Mouse (Mus musculus) gastrocnemius, postnatal 36 days (tissue): ENCODE measurements at regions not wholly inside any gene's neighbourhood (a gene's known extent, or its start where the extent isn't known, plus 50 kb on each side); places are given as distances from the start of the nearest gene placed in this dataset.

Experiments used
- DNase-seq, 2 experiments: peaks; one replicate each; pipeline ENCODE4 v3.0.0; 2022
- intact Hi-C: fragments of 180-260 bp; cut with DNase I; formaldehyde crosslinking; loops from one replicate; pipeline ENCODE4 v1.15.1; 2025

DNA sequence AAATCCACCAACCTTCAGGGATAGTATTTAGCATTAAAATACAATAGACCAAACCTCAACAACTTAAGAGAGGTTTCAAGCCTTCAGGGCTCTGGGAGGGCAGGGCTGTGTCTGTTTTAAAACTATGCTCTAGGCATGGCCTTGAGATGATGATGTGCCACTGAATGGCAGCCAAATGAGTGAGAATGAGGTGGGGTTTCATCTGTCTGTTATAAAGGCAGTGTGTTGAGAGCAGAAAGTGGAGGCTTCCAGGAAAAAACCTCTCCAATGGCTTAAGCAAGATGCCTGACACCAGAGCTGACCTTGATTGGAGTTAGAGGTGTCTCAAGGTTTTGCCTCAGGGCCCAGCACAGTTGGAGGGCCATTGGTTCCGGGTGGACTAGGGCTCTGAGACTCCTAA is 111.1 kb upstream of the Tut7 start:
- intact Hi-C loops, result no loop called here
- DNase-seq, result no peak

DNA sequence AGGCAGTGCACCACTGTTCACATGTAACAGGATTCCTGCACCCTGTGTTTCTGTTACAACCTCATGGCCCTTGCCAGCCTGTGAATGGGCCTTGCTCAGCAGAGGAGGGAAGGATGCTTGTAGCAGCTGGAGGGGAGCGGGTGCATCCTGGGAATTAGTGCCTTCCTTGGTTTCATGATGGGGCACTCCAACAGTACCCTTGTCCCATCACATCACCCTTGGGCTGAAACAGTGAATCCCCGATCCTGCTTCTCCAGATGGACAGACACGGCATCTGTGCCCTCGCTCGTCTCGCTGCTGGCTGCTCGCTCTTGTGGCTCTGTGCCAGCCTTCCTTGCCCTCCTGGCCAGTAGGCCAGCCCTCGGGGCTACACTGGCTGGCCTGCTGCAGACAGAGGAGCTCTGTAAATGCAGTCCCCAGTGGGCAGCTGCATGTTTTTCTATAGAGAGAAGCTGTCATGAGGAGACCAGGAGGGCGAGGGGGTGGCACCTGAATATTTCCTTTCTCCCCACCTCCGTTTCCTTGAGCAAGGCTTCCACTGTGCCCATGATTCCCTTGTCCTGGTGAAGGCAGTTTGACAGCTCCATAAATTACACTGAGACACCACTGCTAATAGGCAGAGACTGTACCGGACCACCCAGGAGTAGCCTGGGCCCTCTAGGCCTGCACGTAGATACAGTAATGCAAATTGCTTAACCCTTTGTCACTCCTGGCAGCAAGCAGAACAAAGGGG is 104.6 kb upstream of the Tut7 start:
- peak in 1 of 2 experiments; percentile 21 for DNase-seq
- intact Hi-C loops, result no loop called here

DNA sequence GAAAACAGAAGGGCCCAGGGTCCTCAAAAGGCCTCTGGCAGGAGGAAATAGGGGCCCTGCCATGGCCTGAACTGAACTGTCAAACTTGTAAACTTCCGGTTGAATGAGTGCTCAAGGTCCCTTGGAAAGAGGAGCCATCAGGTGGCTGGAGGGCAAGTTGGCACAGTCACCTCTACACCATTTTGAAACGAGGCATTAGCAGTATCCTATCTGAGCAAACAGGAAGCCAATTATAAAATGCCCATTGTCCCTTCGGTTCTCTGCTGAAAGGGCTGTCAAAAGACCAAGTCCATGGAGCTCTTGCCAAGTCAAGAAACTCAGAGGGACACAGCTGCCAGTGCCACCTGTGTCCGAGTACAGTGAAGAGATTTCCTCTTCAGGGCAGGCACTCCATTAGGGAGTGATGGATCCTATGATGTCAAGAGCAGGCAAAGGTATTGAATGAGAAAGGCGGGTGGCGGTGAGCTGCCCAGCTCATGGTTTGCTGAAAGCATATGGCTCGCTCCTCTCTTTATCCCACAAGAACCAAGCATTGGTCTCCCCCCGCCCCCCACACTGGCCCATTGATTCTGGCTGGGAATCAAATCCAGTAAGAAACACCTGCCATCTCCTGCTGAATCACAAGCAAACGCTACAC is 103.0 kb upstream of the Tut7 start:
- no peak for DNase-seq

GRCm38 (mm10) chr13:59917185-59917584 is 94.2 kb upstream of the Tut7 start:
- no peak for DNase-seq
- intact Hi-C loops, result no loop called here

More for the DNA sequence above, 103.0 kb upstream of the Tut7 start:
- intact Hi-C loops, result no loop called here

DNA sequence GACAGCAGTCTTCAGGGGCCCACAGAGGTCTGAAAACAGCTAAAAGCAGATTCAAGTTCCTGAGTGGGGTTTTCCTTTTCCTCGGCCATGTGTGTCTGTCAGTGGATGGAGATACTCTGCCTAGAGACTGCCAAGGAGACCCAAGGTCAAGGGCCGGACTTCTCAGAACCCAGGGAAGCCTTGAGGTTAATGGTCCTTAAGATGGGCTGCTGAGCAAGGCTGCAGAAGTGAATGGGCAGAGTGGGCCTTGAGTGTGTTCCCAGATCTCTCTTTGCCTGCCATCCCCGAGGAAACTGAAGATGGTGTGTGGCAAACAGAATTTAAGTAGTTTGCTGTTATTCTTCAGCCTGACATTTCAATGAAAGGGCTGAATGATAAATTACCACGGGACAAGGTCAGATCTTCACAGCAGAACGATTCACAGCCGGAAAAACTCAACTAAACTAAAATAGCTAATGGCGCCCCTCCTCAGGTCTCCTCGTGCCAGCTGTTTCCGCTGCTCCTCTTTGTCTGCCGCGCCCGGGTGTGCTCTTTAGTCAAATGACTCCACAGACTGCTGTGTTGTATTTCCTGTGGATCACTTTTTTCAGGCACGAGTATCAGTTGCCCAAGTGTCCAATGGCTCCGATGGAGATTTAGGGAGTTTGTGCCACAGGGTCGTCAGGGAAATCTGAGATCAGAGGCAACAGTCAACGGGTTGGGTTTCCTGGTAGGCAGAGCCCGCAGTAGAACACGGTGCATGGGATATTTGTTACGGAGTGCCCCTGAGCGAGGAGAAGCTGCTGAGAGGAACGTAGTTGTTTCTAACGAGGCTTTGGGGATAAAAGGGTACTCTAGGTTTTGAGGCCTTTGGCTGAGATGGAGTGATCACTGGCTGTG is 93.5 kb upstream of the Tut7 start:
- no peak for DNase-seq
- intact Hi-C loops, result no loop called here

GRCm38 (mm10) chr13:59915734-59916133 is 92.8 kb upstream of the Tut7 start:
- intact Hi-C loops, result no loop called here
- DNase-seq, result no peak

DNA sequence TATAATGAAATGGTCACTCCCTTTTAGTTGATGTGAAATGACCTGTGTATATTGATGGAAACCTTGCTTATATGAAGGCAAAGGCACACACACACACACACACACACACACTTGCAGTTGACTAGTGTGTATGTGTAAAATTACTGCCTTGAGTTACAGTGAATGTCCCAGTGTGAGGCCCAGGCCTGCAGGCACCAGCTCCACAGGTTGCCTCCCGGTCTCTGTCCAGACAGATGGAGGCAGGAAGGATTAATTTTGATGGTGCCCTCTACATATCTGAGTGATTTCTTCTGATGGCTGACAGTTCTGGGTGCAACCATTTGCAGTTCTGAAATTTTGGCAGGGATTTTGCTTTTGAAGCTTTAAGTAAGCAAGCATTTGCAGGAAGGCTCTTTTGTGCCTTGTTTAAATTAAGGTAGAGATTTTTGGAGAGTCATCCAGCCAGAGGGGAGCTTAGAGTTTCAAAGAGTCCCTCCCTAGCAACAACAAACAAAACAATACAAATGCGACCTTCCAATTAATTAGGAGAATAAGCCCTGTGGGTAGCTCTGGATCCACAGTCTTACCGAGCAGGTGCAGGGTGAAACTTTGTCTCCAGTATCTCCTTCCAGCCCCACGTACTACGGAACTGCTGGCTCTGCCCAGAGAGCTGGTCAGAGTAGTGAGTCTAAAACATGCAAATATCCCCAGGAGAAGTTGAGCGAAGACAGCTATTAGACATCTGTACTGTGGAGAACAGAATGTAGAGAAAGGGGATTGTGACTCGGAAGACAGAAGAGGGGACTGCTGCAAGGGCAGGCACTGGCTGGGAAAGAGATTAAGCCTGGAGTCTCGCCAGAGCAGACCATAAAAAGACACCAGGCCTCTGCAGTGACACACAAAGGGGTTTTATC is 87.5 kb upstream of the Tut7 start:
- intact Hi-C loops, result no loop called here
- no peak for DNase-seq

DNA sequence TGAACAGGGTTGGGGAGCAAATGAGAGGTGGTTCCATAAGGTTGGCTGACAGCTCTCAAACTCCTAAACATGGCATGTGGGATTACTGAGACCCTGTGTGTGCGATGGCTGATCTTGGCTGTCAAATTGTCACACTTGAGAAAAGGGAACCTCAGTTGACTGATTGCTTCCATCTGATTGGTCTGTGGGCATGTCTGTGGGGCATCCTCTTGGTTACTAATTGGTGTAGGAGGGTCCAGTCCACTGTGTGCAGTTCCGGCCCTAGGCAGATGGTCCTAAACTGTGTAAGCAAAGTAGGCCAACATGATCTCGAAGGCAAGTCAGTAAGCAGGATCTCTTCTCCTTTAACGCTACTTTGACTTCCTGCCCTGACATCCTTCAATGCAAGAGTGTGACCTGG is 86.5 kb upstream of the Tut7 start:
- no peak for DNase-seq
- intact Hi-C loops, result no loop called here

DNA sequence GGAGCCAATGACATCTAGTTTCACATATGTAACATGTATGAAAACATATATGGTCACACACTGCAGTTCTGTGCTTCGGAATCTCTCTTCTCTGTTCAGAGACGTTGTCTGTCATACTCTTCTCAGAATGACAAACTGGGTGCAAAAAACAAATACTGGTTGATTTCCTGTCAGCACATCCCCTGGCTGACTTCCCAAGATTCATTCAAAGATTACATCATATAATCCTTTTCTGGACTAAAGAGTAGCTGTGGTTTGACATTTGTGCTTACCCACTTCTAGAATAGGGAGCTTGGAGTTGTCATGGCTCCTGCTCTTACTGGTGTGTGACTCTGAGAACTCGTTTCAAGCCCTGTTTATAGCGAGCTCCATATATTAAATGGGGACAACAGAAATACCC is 85.8 kb upstream of the Tut7 start:
- DNase-seq, result no peak
- intact Hi-C loops, result no loop called here

GRCm38 (mm10) chr13:59905488-59905887 is 82.5 kb upstream of the Tut7 start:
- no peak for DNase-seq
- intact Hi-C loops, result no loop called here

DNA sequence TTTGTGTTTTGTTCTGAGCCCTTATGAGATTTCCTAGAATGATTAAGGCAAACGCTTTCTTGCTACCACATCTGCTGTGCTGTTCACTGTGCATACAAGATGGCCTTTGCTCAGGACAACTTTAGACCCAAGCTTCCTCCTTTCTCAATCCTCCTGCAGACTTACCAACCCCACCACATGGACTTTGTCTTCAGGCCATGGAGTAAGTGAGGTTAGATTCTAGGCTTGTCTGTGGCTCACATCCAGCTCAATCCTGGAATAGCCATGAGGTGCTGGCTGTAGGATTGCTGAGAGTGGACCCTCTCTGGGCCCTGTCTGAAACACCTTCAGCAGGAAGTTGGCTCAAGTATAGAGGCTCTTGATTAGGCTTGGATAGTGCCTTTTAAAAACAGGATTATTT is 81.5 kb upstream of the Tut7 start:
- DNase-seq, result no peak
- intact Hi-C loops, result no loop called here

GRCm38 (mm10) chr13:59899521-59899920 is 76.6 kb upstream of the Tut7 start:
- DNase-seq, result no peak
- intact Hi-C loops, result no loop called here

- no peak for DNase-seq
- intact Hi-C loops, result no loop called here
Measured at GRCm38 (mm10) chr13:59895754-59896153, 72.8 kb upstream of the Tut7 start.

- intact Hi-C loops, result no loop called here
- DNase-seq, result no peak
Measured at GRCm38 (mm10) chr13:59894094-59894493, 71.1 kb upstream of the Tut7 start.

- DNase-seq, result no peak
- intact Hi-C loops, result no loop called here
Measured at GRCm38 (mm10) chr13:59892961-59893360, 70.0 kb upstream of the Tut7 start.

GRCm38 (mm10) chr13:59892340-59892739 is 69.4 kb upstream of the Tut7 start:
- DNase-seq, result no peak
- intact Hi-C loops, result no loop called here

DNA sequence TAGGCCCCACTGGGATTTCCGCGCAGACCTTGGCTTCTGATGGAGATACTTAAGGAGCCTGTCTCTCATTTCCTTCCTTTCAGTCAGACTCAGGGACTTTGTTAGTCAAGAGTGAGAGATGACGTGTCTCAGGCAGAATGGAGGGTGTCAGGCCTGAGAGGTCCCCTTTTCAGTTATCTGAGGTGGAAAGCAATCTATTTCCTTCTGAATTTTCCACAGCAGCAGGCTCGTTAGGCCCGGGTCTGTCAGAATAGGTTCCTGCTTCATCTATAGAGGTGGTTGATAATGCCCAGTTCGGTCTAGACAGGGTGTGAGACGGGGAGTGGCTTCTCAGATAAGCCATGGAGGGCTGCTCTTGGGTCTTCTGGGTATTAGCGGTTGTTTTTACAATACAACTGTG is 68.8 kb upstream of the Tut7 start:
- no peak for DNase-seq
- intact Hi-C loops, result loop anchor here (2.0 kb wide), 1 partner anchor 577 kb away; no protein-coding TSS in a partner anchor

- intact Hi-C loops, result loop anchor here (2.0 to 5.0 kb wide), 2 partner anchors 288 to 579 kb away; partner anchors contain the start of gene Gas1
- DNase-seq, result no peak
Measured at GRCm38 (mm10) chr13:59889468-59890117, 66.6 kb upstream of the Tut7 start.
